Mouse (Mus musculus): ENCODE results near the gene Usp1. TPM values are rescaled to one million over a fixed set of nuclear protein-coding genes. Genes with fewer than 3 reads are reported as not detected.

Gene Usp1
- 25.4 TPM for polyA plus RNA-seq (2014; fragmentation: Illumina TruSeq; extraction: RNeasy Lipid Tissue Mini Kit (QIAGEN cat#74804); ENCODE audit: low read depth, low replicate concordance)

GRCm38 (mm10) chr4:98923568-98924070 lies at the start of gene Usp1:
Gene Usp1, plus strand, starts transcription at chr4:98923810.

Other genes starting within 250 kb of the Usp1 start
- gene L1td1, start 197.1 kb upstream of the Usp1 start, polyA plus RNA-seq (2014; fragmentation: Illumina TruSeq; extraction: RNeasy Lipid Tissue Mini Kit (QIAGEN cat#74804); ENCODE audit: low read depth, low replicate concordance): 0.14 TPM
- 2.6 TPM for gene Kank4, start 106.3 kb upstream of the Usp1 start, polyA plus RNA-seq (2014; fragmentation: Illumina TruSeq; extraction: RNeasy Lipid Tissue Mini Kit (QIAGEN cat#74804); ENCODE audit: low read depth, low replicate concordance)
- not detected for gene I0C0044D17Rik, start 100.0 kb upstream of the Usp1 start, polyA plus RNA-seq (2014; fragmentation: Illumina TruSeq; extraction: RNeasy Lipid Tissue Mini Kit (QIAGEN cat#74804); ENCODE audit: low read depth, low replicate concordance)
- gene Angptl3, start 107.1 kb downstream of the Usp1 start, polyA plus RNA-seq (2014; fragmentation: Illumina TruSeq; extraction: RNeasy Lipid Tissue Mini Kit (QIAGEN cat#74804); ENCODE audit: low read depth, low replicate concordance): 2.2 TPM
- 72.9 TPM for gene Dock7, start 197.1 kb downstream of the Usp1 start, polyA plus RNA-seq (2014; fragmentation: Illumina TruSeq; extraction: RNeasy Lipid Tissue Mini Kit (QIAGEN cat#74804); ENCODE audit: low read depth, low replicate concordance)